Mouse (Mus musculus): ENCODE data around the gene Rrp7a.

- TF ChIP-seq CTCF (conservative IDR thresholded peaks at IDR 0.05; ENCODE audit: low read length) (no peak), NANOG (IDR thresholded peaks at IDR 0.05; ENCODE audit: borderline replicate concordance, low read length) (no peak), POU5F1 (IDR thresholded peaks at IDR 0.05; ENCODE audit: borderline replicate concordance, low read length) (no peak)
Observed at GRCm38 (mm10) chr15:83159823-83160222, 37.2 kb upstream of the Rrp7a start.

Measured in E14TG2a.4 (cell line).